In genomic region chr8:84965731-84966291, GRCm38 (mm10) we compare ENCODE assay signal across 1 mouse cellular context.
A peak's percentile ranks its signal among the peaks of the same experiment; 100 is the strongest.
TF ChIP-seq lines count a peak whose summit lies in the region.

No protein-coding gene starts in this region.

TF ChIP-seq in MEL, 35 proteins besides CTCF, POLR2A, EP300 and RAD21 (continued from another document):
- TF ChIP-seq NRF1 (IDR thresholded peaks at IDR 0.05; ENCODE audit: insufficient read depth, low read depth, low read length, poor library complexity, severe bottlenecking) = peak; percentile 89
- no peak for TF ChIP-seq MYB (IDR thresholded peaks at IDR 0.05; ENCODE audit: low read depth, low read length)
- TF ChIP-seq TAL1 (IDR thresholded peaks at IDR 0.05; ENCODE audit: low read length) = no peak
- TF ChIP-seq ZMIZ1 (IDR thresholded peaks at IDR 0.05; ENCODE audit: low read depth, low read length) = no peak
- no peak for TF ChIP-seq RCOR1 (IDR thresholded peaks at IDR 0.05; ENCODE audit: low read depth, low read length)
- no peak for TF ChIP-seq SMC3 (IDR thresholded peaks at IDR 0.05; ENCODE audit: low read depth, low read length)
- TF ChIP-seq TCF12 (IDR thresholded peaks at IDR 0.05; ENCODE audit: low read depth, low read length) = no peak
- TF ChIP-seq ETS1 (IDR thresholded peaks at IDR 0.05; ENCODE audit: low read depth, low read length) = no peak; the same call in 1 of the 2 replicates
- no peak for TF ChIP-seq POLR2AphosphoS5 (IDR thresholded peaks at IDR 0.05; ENCODE audit: borderline replicate concordance, low read depth, low read length)
- peak; percentile 62; the same call in 1 of the 2 replicates for TF ChIP-seq E2F4 (IDR thresholded peaks at IDR 0.05; ENCODE audit: borderline replicate concordance, low read depth, low read length)
- no peak for TF ChIP-seq ZC3H11A (IDR thresholded peaks at IDR 0.05; ENCODE audit: low read depth, low read length)
- TF ChIP-seq ZKSCAN1 (IDR thresholded peaks at IDR 0.05; ENCODE audit: low read depth, low read length) = no peak
- no peak for TF ChIP-seq GATA1 (IDR thresholded peaks at IDR 0.05; ENCODE audit: low read depth, low read length)
- TF ChIP-seq UBTF (IDR thresholded peaks at IDR 0.05; ENCODE audit: borderline replicate concordance, insufficient read depth, low read depth, low read length) = no peak
- no peak for TF ChIP-seq JUND (IDR thresholded peaks at IDR 0.05; ENCODE audit: low read depth, low read length)
TF ChIP-seq in MEL: peak in this region for 12.
